Mouse (Mus musculus) bone marrow macrophage, adult 2 months (primary cell): ENCODE measurements around the gene Cldn1.

Experiments
- CTCF ChIP-seq: IDR thresholded peaks from 2 replicates; pipeline ENCODE4 v1.5.1; 2012; ENCODE audit warnings: low read depth, mild to moderate bottlenecking, low read length, moderate library complexity
- POLR2A ChIP-seq: IDR thresholded peaks from 2 replicates; pipeline ENCODE4 v1.6.1; 2012; ENCODE audit warnings: mild to moderate bottlenecking, low read depth, low read length, borderline replicate concordance

DNA sequence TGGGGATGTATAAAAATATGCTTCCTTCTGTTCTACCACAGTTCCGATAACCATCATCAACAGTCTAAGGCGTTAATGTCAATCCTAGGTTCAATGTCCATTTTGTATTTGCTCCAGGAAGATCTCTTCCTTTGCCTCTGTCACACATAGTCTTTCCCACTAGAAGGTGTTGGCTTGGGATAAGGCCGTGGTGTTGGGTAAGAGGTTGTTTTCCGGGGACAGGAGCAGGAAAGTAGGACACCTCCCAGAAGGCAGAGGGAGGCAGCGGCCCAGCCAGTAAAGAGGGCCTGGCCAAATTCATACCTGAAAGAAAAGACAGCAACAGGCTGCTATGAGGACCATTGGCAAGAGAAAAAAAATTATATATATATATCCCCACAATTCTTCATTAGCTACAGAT is 12.7 kb downstream of the Cldn1 start:
- TF ChIP-seq POLR2A = no peak
- TF ChIP-seq CTCF = no peak
